Mouse (Mus musculus): ENCODE data around the gene Nr4a3. TPM values are rescaled to one million over a fixed set of nuclear protein-coding genes. Genes with fewer than 3 reads are reported as not detected.
A peak's percentile ranks its signal among the peaks of the same experiment; 100 is the strongest.

Gene Nr4a3
- 1 to 10 TPM; 1.9 to 3.6 (median 2.7) TPM for polyA plus RNA-seq (2017; shearing (Covaris generic))

- peak; percentile 54 for ATAC-seq
Measured at GRCm38 (mm10) chr4:48044491-48045211, at the start of gene Nr4a3. TSS of gene Nr4a3 (plus strand) at chr4:48045153.

- no peak for ATAC-seq
Measured at GRCm38 (mm10) chr4:48002969-48003368, 42.0 kb upstream of the Nr4a3 start.

GRCm38 (mm10) chr4:48003456-48003855, 41.5 kb upstream of the Nr4a3 start:
- no peak for ATAC-seq

GRCm38 (mm10) chr4:48006355-48006754, 38.6 kb upstream of the Nr4a3 start:
- no peak for ATAC-seq

GRCm38 (mm10) chr4:48012209-48012608, 32.7 kb upstream of the Nr4a3 start:
- peak; percentile 93 for ATAC-seq

- no peak for ATAC-seq
Measured at GRCm38 (mm10) chr4:48022966-48023365, 22.0 kb upstream of the Nr4a3 start.

- peak; percentile 48 for ATAC-seq
Measured at GRCm38 (mm10) chr4:48029652-48030051, 15.3 kb upstream of the Nr4a3 start.

GRCm38 (mm10) chr4:48034287-48034686, 10.7 kb upstream of the Nr4a3 start:
- peak; percentile 86 for ATAC-seq

GRCm38 (mm10) chr4:48037646-48038045, 7.3 kb upstream of the Nr4a3 start:
- no peak for ATAC-seq

- no peak for ATAC-seq
Measured at GRCm38 (mm10) chr4:48038847-48039246, 6.1 kb upstream of the Nr4a3 start.

- peak; percentile 23 for ATAC-seq
Measured at GRCm38 (mm10) chr4:48039736-48040135, 5.2 kb upstream of the Nr4a3 start.

GRCm38 (mm10) chr4:48042466-48042785, 2.5 kb upstream of the Nr4a3 start:
- ATAC-seq = no peak

- ATAC-seq = peak; percentile 49
Measured at GRCm38 (mm10) chr4:48042786-48043701, 1.9 kb upstream of the Nr4a3 start.

GRCm38 (mm10) chr4:48044141-48044490, 837 bp upstream of the Nr4a3 start:
- no peak for ATAC-seq

- ATAC-seq = no peak
Measured at GRCm38 (mm10) chr4:48045281-48045720, 348 bp downstream of the Nr4a3 start.

- ATAC-seq = no peak
Measured at GRCm38 (mm10) chr4:48045721-48046460, 938 bp downstream of the Nr4a3 start.

GRCm38 (mm10) chr4:48046461-48046901, 1.5 kb downstream of the Nr4a3 start:
- ATAC-seq = no peak

- ATAC-seq = no peak
Measured at GRCm38 (mm10) chr4:48047136-48047765, 2.3 kb downstream of the Nr4a3 start.

- no peak for ATAC-seq
Measured at GRCm38 (mm10) chr4:48047766-48048371, 2.9 kb downstream of the Nr4a3 start.

GRCm38 (mm10) chr4:48048456-48049315, 3.7 kb downstream of the Nr4a3 start:
- ATAC-seq = no peak

- ATAC-seq = no peak
Measured at GRCm38 (mm10) chr4:48050020-48050419, 5.1 kb downstream of the Nr4a3 start.
